Mouse (Mus musculus): ENCODE data around the gene Mapkap1. TPM values are rescaled to one million over a fixed set of nuclear protein-coding genes. Genes with fewer than 3 reads are reported as not detected.

The Mapkap1 gene
- 54.1 and 86.5 TPM in 2 replicates for polyA plus RNA-seq (2012; ENCODE audit: low replicate concordance)

DNA sequence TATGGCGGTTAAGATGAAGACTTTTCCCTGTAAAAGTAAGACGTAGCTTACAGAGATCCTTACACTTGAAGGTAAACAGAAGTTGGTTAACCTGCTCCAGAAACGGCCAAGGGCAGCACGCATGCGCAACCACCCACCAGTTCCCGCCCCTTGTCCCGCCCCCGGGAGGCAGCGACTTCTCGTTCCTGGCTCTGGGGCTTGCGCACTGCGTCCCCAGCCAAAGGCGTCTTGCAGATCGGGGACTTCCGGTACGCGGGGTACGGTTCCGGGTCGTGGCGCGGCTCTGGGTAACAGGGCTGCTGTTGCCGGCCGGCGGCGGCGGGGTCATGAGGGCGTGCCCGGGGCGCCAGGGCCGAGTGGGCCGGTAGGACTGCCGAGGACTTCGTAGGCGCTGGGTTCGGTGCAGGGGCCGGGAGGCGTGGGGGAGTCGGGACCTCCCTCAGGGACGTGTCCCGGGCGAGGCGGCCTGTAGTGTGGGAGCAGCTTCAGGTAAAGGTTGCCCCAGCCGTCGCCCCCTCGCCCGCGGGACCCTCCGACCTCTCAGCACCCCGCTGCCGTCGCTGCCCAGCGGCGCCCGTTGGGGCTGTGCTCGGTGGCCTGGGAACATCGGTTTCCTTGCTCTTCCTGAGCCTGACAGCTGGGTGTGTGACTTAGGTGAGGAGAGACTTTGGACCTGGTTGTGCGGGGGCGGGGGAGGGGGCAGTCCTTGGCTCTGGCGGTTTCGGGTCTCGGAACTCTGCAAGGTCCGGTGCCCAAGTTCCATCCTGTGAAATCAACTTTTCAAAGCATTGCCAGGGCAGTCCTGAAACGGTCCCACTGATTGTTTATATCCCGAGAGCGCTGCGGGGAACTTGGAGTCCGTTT is at the start of gene Mapkap1:
Mapkap1 (plus strand) TSS at position 171 of the 864 bp plus-strand sequence.

DNA sequence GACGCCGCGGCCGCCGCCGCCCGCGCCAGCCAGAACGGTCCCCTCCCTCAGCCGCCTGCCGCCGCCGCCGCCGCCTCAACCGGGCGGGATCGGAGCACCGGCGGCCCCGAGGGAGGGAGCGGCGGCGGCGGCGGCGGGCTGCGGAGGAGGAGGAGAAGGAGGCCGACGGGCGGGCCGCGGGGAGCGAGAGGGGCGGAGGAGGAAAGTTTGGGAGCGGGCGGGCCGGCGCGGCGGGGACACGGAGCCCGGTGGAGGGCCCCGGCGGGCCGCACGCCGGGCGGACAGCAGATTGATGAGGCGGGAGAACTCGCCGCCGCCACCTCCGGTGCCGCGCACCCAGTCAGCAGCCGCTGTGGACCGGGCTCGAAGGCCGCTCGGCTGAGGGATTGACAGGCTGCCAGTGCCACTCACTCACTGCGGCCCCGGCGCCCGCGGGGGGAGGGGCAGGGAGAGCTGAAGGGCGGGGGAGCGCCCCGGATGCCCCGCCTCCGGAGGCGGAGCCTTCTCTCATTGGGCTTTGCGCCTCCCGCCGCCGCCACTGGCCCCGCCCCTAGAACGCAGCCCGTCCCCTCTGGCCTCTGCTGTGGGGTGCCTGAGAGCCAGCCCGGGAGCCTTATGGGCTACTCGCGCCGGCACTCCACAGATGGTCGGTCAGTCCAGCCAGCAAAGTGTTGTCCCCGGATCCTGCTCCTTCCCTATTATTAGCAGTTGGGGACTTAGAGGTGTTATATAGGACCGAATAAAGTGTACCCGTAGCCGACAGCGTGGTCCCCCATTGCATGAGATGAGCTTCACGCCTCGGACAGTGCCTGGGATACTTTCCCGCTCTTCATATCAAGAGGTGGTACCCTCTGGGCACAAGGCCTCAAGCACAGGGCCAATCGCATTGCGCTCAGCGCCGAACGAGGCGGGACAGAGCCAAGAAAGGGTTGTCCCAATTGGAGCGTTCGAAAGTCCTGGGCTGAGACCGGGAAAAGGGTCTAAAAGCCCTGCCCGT is 34.0 kb upstream of the Mapkap1 start, which contains the start of gene Pbx3:
Pbx3 (minus strand) TSS at position 838 of the 997 bp plus-strand sequence.

Other genes with a start within 250 kb of the Mapkap1 start
- 12.2 and 13.9 TPM in 2 replicates for gene Pbx3, start 33.6 kb upstream of the Mapkap1 start, polyA plus RNA-seq (2012; ENCODE audit: low replicate concordance)